Mouse (Mus musculus): ENCODE data around the gene Fbxo36. TPM values are rescaled to one million over a fixed set of nuclear protein-coding genes. Genes with fewer than 3 reads are reported as not detected.

Gene Fbxo36
- total RNA-seq, 2 experiments from 2014 or later: 2.2 to 2.5 TPM

DNA sequence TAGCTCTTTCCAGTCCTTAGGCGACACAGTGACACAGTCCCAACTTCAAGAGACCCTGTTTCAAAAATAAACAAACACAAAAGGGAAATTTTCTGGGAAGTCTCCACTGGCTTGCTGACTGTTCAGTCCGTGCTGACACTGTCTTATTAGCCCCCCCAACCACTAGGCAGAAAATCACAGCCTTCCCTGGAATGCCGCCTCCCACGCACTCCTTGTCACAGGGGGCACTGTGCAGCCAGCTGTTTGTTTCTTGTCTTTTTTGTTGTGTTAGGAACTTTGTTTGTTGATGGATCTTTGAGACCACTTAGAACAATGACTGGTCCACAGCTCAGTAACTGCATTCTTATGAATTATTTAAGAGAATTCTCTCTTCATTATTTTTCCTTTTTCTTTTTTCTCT, 44.2 kb downstream of the Fbxo36 start:
- DNase-seq (ENCODE audit: low spot score in 2 of 2): no peak
- intact Hi-C loops (cut with DNase I): no loop called here

DNA sequence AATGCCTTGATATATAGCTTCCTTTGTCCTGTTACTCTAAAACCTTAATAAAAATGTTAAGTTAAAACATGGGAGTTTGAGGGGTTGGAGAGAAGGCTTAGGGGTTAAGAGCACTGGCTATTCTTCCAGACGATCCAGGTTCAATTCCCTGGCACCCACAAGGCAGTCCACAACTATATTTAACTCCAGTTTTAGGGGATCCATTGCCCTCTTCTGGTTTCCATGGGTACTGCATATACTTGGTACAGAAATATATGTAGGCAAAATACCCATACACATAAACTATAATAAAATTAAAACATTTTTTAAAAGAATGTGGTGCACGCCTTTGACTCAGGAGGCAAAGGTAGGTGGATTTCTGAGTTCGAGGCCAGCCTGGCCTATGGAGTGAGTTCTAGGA, 45.5 kb downstream of the Fbxo36 start:
- intact Hi-C loops (cut with DNase I): no loop called here

DNA sequence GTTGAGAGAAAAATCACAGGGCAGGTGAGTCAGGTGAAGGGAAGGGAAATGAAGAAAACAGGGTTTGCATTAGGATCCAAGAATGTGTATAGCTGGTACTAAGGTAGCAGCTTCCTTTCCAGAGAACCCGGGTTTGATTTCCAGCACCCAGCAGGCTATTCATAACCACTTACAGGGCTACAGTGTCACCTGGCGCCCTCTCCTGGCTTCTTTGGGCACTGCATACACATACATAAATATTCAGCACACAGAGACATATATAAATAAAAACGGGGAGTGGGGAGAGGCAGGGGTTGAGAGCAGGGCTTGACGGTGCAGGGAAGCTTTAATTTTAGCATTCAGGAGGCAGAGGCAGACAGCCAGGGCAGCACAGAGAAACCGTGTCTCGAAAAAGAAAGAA, 46.3 kb downstream of the Fbxo36 start:
- intact Hi-C loops (cut with DNase I): no loop called here

More for the DNA sequence above, 45.5 kb downstream of the Fbxo36 start:
- DNase-seq (ENCODE audit: low spot score in 2 of 2): no peak

DNA sequence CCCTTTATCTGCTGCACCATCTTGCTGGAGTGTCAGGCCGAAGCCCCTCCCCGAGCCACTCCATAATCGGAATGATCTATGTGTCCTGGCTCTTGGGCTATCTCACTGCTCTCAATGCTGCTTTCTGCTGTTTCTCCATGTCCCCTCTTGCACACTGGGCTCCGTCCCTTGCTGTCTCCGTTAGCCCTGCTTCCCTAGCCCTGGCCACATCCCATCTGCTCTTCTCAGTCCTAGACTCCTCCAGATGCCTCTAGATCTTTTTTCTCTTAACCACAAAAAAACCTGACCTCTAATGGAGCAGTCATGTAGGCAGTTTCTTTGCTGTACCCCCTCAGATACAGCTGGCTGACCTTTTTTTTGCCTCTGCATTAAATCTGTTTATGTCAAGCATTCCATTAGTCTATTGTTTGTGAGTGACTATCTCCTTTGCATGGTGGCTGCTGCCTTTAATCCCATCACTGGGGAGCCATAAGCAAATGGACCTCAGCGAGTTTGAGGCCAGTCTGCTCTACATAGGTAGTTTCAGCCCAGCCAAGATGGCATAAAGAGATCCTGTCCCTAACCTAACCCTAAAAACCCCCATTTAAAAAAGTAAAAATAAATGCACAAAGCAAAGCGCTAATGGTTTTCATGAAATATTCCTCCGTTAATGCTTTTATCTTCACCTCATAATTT, 49.8 kb downstream of the Fbxo36 start:
- intact Hi-C loops (cut with DNase I): no loop called here
- no peak for DNase-seq (ENCODE audit: low spot score in 2 of 2)

More for the DNA sequence above, 46.3 kb downstream of the Fbxo36 start:
- DNase-seq (ENCODE audit: low spot score in 2 of 2): no peak

DNA sequence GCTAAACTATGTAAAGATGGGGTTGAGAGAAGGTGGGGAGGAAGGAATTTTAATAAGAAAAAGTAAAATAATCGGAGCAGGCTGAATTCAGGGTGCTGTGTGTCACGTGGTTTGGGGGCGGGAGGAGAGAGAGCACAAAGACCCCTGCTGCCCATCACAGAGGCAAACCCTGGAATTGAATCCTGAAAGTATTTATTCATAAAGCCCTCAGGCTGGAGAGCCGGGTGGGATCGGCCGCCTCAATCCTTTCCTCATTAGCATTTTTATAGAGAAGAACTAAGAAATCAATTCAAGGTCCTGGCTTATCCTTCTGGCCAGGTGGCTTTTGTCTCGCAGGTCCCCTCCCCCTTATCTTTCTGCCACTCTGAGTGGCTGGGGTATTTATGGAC, 50.4 kb downstream of the Fbxo36 start:
- intact Hi-C loops (cut with DNase I): no loop called here
- DNase-seq (ENCODE audit: low spot score in 2 of 2): no peak

DNA sequence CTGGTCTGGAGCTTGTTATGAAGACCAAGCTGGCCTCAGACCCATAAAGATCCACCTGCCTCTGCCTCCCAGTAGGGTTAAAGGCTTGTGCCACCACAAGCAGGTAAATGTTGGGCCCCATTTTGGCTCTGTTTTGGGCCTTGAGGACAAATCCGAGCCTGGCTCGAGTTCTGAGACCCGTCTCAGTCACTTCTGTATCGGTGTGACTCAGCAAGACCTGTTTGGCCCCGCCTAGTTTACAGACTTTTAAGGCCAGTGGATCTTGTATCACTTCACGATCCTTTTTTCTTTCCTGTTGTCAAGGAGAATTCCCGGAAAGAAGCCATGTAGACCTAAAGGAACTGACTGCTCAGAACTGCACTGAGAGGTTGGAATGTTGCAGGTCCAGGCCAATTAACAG, 50.9 kb downstream of the Fbxo36 start:
- intact Hi-C loops (cut with DNase I): no loop called here
- DNase-seq (ENCODE audit: low spot score in 2 of 2): no peak

DNA sequence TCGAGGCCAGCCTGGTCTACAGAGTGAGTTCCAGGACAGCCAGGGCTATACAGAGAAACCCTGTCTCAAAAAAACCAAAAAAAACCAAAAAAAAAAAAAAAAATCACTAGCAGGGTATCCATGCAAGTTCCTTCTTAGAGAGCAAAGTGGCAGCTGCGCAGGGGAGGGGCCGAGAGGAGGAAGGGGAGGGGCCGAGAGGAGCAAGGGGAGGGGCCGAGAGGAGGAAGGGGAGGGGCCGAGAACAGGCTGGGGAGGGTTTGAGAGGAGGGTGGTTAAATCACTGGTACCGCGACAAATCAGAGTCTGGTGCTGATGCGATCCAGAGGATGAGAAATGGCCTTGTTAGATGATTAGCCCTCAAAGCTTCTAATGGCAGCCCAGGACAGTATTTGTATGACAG, 52.1 kb downstream of the Fbxo36 start:
- no peak for DNase-seq (ENCODE audit: low spot score in 2 of 2)

DNA sequence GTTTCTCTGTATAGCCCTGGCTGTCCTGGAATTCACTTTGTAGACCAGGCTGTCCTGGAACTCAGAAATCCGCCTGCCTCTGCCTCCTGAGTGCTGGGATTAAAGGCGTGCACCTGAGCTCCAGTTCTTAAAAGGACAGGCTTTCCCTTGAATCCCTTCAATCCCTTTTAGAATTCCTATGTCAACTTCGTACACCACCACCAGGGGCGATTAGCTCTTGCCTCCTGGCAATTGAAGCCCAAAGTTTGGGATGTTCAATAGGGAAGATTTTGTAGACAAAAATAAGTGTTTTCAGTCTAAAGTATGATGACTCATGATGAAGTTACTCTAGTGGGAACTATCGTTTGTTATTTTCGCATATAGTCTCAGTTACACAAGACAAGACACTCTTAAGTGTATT, 57.7 kb downstream of the Fbxo36 start:
- intact Hi-C loops (cut with DNase I): no loop called here
- no peak for DNase-seq (ENCODE audit: low spot score in 2 of 2)

More for the DNA sequence above, 52.1 kb downstream of the Fbxo36 start:
- intact Hi-C loops (cut with DNase I): no loop called here

DNA sequence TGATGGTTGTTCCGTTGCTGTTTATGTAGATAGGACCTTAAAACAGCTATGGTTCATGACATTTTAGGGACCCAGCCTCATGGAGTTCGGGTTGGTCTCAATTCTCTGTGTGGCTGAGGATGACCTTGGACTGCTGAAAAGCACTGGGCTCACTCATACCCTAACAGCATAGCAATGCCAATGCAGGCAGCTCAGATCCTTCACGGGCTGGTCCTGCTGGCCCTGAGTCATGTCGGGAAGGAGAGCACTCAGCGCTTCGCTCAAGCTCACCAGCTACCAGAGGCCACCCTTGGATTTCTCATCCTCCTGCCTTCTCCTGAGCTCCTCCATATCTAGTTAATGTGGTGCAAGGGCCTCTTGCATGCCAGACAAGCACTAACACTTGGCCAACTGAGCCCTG, 59.5 kb downstream of the Fbxo36 start:
- intact Hi-C loops (cut with DNase I): no loop called here
- no peak for DNase-seq (ENCODE audit: low spot score in 2 of 2)

DNA sequence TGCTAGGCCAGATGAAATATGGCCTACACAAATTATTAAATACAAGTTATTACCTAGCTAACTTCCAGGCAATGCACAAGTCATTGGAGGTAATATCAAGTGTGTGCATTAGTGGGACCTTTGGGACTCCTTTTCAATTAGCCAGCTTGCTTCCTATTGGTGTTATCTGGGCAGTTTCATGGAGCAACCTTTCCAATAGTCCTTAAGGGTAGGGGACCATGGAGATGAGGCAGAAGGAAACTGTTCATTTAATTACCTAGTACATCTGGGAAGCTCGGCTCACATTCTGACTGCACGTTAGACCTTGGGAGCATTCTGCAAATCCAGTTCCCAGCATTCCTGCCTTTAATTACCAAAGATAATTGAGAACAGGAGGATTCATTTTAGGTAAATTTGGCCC, 64.8 kb downstream of the Fbxo36 start:
- intact Hi-C loops (cut with DNase I): no loop called here
- no peak for DNase-seq (ENCODE audit: low spot score in 2 of 2)

DNA sequence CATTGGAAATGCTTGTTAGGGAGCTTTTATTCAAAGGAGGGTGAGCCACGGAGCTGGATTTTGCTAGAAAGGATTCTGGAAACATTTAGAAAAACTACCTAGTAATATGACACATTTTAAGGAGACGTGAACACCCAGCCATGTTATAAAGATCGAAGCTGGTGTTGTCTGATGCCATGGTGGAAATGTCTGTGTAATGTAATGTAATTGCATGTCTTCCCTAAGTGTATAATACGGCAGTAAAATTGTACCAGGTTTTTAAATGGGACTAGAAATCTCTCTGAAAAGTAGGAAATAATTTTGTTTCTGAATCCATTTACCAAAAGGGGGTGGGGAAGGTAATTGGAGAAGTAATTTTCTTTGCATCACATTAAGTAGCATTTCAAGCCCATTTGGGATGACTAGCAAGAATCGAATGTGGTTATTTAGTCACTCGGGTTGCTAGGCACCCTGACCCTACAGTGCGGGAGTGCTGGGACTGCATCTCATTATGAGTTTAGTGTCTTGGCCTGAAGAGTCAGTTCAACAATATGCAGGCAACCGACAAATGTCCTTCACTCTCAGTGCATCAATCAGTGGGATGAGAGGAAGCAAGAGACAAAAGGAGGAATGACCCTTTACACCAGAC, 70.7 kb downstream of the Fbxo36 start:
- no peak for DNase-seq (ENCODE audit: low spot score in 2 of 2)
- intact Hi-C loops (cut with DNase I): no loop called here

DNA sequence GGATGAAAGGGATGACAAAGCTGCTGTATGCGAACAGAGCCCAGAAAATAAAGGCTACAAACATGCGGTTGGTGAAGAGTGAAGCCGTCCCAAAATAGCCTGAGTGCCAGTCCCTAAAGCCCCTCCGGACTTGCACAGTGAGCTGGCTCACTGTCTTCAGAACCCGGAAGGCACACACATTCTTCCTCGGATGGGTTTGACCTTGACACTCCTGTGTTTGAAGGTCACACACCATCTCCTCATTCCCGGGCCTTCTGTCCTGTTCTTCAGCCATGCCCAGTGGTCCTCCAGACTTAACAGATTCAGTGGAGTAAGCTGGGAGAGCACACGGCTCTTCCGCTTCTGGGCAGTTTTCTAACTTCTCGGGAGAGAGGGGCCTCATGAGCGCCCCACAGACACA, 72.9 kb downstream of the Fbxo36 start:
- no peak for DNase-seq (ENCODE audit: low spot score in 2 of 2)
- intact Hi-C loops (cut with DNase I): no loop called here

DNA sequence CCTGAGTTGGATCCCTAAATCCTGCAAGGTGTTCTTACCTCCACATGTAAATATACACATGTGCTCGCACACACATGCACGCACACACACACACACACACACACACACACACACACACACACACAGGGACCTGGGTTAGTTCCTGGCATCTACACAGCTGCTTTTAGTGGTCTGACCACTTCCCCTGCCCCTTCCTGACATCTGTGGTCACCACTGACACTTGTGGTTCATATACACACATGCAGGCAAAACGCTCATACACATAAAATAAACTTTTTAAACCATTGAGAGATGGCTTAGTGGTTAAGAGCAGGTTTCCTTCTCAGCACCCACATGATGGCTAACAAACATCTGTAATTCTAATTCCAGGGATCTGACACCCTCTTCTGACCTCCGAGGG, 75.4 kb downstream of the Fbxo36 start:
- intact Hi-C loops (cut with DNase I): no loop called here

DNA sequence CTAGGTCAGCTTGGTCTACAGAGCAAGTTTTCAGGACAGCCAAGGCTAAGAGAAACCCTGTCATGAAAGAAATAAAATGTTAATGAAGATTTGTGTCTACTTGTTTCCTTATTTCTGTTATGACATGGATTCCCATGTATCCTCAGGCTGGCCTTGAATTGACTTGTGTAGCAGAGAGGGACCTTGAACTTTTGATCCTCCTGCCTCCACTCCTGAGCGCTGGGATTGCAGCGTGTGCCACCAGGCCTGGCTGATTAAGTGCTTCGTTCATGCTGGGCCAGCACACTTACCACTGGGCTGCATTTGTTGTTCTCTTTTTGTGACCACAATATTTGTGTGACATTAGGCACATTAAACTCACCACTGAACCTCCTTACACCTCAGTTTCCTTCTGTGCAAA, 79.2 kb downstream of the Fbxo36 start:
- DNase-seq (ENCODE audit: low spot score in 2 of 2): no peak
- intact Hi-C loops (cut with DNase I): no loop called here

More for the DNA sequence above, 75.4 kb downstream of the Fbxo36 start:
- no peak for DNase-seq (ENCODE audit: low spot score in 2 of 2)

DNA sequence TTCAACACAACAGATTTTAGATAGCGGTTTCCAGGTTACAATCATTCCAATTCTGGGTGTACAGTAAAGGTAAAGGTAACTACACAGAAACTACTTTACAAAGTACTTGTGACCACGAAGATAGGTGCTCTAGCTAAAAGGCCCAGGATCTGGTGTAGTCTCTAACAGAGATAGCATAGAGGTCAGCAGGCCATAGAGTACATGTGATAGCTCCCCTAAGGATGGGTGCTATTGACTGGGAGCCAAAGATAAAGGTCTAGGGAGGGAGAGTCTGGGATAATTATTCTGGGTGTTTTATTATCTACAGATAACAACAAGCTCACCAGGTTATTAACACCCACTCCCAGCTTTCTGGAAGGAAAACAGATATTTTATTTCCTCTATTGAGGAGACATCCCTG, 83.8 kb downstream of the Fbxo36 start:
- DNase-seq (ENCODE audit: low spot score in 2 of 2): no peak
- intact Hi-C loops (cut with DNase I): no loop called here

DNA sequence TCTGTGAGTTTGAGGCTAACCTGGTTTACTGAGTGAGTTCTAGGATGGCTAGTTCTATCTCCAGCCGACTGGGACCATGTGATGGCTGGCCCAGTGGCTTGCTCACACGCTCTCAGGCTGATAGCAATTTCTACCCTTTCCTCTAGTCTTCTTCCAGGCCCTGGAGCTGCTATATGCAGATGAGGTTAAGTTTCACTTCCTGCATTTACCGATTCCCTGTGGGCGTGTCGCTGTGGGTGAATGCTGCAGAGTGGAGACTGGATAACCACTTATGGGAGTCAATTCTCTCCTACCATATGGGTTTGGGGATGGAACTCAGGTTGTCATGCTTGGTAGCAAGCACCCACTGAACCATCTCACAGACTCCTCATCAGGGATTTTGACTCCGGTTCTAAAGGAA, 84.5 kb downstream of the Fbxo36 start:
- intact Hi-C loops (cut with DNase I): no loop called here
- DNase-seq (ENCODE audit: low spot score in 2 of 2): no peak

DNA sequence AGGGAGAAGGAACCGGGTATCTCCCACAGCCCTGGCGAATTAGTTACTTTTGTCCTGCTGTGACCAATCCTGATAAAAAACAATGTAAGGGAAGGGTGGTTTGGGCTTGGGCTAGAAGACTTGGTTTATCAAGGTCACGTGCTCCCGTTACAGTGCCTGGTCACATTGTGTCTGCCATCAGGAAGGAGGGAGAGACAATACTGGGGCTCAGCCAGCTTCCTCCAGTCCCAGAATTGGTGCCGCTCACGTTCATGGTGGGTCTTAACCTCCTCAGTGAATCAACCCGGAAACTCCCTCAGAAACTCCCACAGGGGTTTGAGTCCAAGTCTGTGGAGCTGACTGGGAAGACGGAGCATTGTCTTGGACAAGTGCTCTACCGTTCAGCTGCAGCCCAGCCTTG, 86.0 kb downstream of the Fbxo36 start:
- DNase-seq (ENCODE audit: low spot score in 2 of 2): no peak
- intact Hi-C loops (cut with DNase I): no loop called here

DNA sequence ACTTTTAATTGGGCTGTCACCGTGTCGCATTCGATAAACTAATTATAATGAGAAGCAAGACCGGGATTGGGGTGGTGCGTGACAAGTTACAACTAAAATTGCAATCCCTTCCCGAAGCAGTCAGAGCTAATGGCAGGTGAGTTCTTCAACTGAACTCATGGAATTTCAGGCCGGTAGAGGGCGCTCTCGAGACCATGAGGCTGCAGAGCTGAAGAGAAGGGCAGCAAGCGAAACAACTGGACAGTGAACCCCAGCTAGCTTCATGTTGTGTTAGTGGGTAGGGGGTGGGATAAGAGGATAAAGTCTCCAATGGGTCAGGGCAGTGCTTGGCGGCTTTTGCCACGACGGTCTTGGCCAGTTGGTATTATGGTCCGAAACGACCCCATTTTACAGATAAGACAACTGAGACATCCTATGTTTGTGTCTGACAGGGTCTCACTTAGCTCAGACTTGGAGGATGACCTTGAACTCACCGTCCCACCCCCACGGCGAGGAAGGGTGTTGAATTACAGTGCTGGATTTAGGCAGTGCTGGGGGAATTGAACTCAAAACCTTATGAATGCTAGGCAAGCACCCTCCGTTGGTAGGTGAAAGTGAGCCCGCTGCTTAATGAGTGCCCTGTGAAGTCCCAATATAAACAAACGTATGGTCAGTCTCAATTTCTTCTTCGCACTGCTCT, 94.0 kb downstream of the Fbxo36 start:
- intact Hi-C loops (cut with DNase I): no loop called here
- peak; percentile 86 to 89 for DNase-seq (ENCODE audit: low spot score in 2 of 2)

DNA sequence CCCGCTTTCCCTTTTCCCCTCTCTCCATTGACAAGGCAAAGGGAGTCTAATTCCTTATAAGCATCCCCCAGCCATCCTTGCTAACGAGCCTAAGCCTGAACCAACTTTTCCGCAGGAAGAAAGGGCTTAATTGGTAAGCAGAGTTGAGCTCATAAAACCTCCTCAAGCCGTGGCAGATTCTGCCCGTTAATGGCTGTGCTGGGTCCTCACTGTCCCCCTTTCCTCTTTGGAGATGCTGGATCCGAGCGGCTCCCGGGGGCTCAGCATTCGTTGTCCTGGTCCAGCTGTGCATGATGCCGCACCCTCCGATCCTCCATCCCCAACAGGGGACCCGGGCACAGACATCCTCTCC, 94.5 kb downstream of the Fbxo36 start:
- peak in 1 of 2 experiments; percentile 45 for DNase-seq (ENCODE audit: low spot score in 2 of 2)
- intact Hi-C loops (cut with DNase I): no loop called here

DNA sequence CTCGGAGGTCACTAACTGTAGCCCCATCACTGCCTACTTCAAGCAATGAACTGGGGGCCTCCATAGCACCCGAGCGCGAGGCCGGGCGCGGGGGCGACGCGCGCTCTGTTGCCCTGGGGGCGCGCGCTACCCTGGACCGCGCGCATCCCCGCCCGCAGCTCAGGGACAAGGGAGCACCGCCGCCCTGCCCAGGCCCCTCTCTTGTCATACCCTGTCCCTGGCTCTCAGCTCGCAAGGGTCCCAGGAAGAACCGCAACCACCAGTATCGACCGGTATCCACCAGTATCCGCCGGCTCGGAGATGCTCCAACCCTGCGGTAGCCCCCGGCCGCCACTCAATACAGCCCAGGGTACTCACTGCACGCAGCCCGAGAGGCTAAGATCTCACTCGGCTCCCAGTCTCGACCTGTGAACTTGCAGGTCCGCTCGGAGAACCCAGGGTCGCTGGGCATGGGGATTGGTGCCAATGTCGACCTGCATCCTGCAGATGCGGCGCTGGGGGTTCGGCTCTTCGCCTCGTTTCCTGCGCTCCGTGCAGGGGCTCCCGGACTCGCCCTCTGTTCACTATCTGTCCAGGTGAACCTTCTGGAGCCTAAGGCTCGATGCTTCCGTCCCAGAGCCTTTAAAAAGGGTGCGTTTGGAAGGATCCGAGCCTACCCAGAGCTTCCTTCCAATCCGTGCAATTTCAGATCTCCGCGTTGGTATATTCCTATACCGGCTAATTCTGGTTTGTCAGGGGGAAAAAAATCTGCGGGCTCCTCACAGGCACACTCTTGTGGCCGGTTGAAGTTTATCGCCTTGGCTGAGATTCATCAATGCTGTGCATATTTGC, 95.1 kb downstream of the Fbxo36 start, which contains the start of gene Slc16a14:
Slc16a14 (minus strand) TSS at position 632 of the 831 bp plus-strand sequence.
- intact Hi-C loops (cut with DNase I): loop anchor here (1.0 kb wide), 1 partner anchor 95 kb away; the partner anchor contains the start of gene Fbxo36
- DNase-seq (ENCODE audit: low spot score in 2 of 2): peak; percentile 67 to 76

Measured in left cerebral cortex, postnatal 25 days (tissue).